Mouse (Mus musculus) neural tube, embryonic 12.5 days (tissue): ENCODE measurements around the gene Kl. TPM values are rescaled to one million over a fixed set of nuclear protein-coding genes. Genes with fewer than 3 reads are reported as not detected.

ENCODE experiments used
- ATAC-seq: fragments of 200-750 bp; cut with Nextera tagmentation; 2 replicates; pipeline ENCODE4 v1.8.0; 2017; ENCODE audit warnings: low read depth, mild to moderate bottlenecking, moderate TSS enrichment, moderate library complexity; ENCODE audit not compliant: low FRiP score
- H3K27ac ChIP-seq: fragments of 300-500 bp; sonication (generic); 2 replicates; pipeline ENCODE4 v1.5.1; 2016
- H3K27me3 ChIP-seq: fragments of 300-500 bp; sonication (generic); replicated peaks from 2 replicates; pipeline ENCODE4 v1.6.1; 2016; ENCODE audit warnings: mild to moderate bottlenecking
- H3K36me3 ChIP-seq: fragments of 300-500 bp; sonication (generic); 2 replicates; pipeline ENCODE4 v1.6.1; 2016; ENCODE audit warnings: mild to moderate bottlenecking
- H3K4me1 ChIP-seq: fragments of 300-500 bp; sonication (generic); 2 replicates; pipeline ENCODE4 v1.6.1; 2016
- H3K4me2 ChIP-seq: fragments of 300-500 bp; sonication (generic); replicated peaks from 2 replicates; pipeline ENCODE4 v1.6.1; 2016; ENCODE audit warnings: mild to moderate bottlenecking
- H3K4me3 ChIP-seq: fragments of 300-500 bp; sonication (generic); 2 replicates; pipeline ENCODE4 v1.5.1; 2016
- H3K9ac ChIP-seq: fragments of 300-500 bp; sonication (generic); 2 replicates; pipeline ENCODE4 v1.6.1; 2016; ENCODE audit warnings: mild to moderate bottlenecking
- H3K9me3 ChIP-seq: fragments of 300-500 bp; sonication (generic); 2 replicates; pipeline ENCODE4 v1.6.1; 2016; ENCODE audit warnings: mild to moderate bottlenecking
- WGBS: fragments of 180-500 bp; shearing (Covaris S2); methylation state at CpG from one replicate; pipeline ENCODE4 v1.1.7; 2016; 5-methylcytosine and 5-hydroxymethylcytosine counted together
- polyA plus RNA-seq: library from polyadenylated mRNA; unstranded; fragments of >200 nt; fragmentation: Nextera tagmentation; extraction: Ambion mirVana; gene quantifications from 2 replicates; pipeline ENCODE4 v1.2.1, GENCODE M21; 2016

The Kl gene
- polyA plus RNA-seq, 1 experiment from 2014 or later: 0.19 TPM

DNA sequence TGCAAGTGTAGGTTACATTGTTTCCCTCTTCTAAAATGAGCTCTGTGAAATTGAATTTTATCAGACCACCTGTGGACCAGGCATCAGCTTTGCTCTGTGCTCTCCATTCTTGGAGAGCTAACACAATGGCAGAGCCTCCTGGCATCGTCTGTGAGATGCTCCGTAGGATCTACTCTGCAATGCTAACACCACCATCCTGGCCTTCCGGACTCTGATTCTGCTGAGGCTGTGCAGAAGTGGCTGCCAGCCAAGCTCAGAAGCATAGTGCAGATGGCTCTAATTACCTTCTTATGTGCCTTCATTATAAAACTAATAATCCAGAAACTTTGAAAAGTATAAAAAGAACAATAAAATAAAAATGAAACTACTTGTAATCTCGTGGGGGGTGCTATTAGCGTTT is 16.2 kb upstream of the Kl start:
- H3K9ac ChIP-seq: no peak overlapping the region
- no peak overlapping the region for H3K27ac ChIP-seq
- H3K4me2 ChIP-seq: no peak overlapping the region
- no peak for ATAC-seq
- H3K4me3 ChIP-seq: no peak overlapping the region
- no peaks in the 10 kb centered on the region for H3K9me3 ChIP-seq
- H3K4me1 ChIP-seq: no peaks in the 10 kb centered on the region
- no peaks in the 10 kb centered on the region for H3K36me3 ChIP-seq
- H3K27me3 ChIP-seq: no peaks in the 10 kb centered on the region
- 59% methylated on average over 5 of the region's 5 CpGs for WGBS

DNA sequence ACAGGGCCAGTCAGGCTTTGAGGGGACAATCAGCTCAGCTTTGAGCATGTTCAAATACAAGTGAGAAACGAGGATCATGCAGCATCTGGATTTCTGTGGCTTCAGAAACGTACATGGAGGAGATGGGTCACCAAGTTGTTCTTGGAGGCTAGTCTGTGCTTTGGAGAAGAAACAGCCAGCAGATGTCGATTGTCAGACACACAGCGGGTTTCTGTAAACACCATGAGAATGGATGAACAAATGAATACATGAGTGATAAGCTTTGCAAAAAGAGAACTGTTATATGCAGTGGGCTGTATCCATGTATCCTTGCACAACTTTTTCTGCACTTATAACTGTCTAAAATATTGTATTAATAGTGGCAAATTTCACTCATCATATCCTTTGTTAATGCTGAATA is 15.6 kb upstream of the Kl start:
- Histone ChIP-seq H3K4me1 (no peaks in the 10 kb centered on the region), H3K4me3 (no peak overlapping the region), H3K9ac (no peak overlapping the region), H3K4me2 (no peak overlapping the region), H3K9me3 (no peaks in the 10 kb centered on the region), H3K36me3 (no peaks in the 10 kb centered on the region), H3K27me3 (no peaks in the 10 kb centered on the region), H3K27ac (no peak overlapping the region)
- WGBS: 89% methylated on average over 4 of the region's 4 CpGs
- ATAC-seq: no peak

DNA sequence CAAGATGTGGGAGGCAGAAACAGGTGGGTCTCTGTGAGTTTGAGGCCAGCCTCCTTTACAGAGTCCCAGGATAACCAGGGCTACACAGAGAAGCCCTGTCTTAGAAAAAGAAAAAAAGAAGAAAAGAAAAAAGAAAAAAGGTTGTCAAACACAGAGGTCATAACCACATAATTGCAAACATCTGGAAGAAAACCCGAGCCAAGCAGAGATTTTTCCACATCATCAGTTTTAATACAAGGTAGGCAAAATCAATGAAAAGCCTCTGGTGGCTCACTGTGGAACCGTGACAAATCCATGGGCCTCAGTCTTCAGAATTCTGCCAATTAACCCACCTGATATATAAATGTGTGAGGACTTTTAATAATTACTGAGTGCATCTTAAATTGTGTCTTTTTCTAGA is 14.9 kb upstream of the Kl start:
- Histone ChIP-seq H3K27me3 (no peaks in the 10 kb centered on the region), H3K4me3 (no peak overlapping the region), H3K4me2 (no peak overlapping the region), H3K9me3 (no peaks in the 10 kb centered on the region), H3K4me1 (no peaks in the 10 kb centered on the region), H3K36me3 (no peaks in the 10 kb centered on the region), H3K27ac (no peak overlapping the region), H3K9ac (no peak overlapping the region)
- 61% methylated on average over 2 of the region's 2 CpGs for WGBS
- ATAC-seq: no peak

DNA sequence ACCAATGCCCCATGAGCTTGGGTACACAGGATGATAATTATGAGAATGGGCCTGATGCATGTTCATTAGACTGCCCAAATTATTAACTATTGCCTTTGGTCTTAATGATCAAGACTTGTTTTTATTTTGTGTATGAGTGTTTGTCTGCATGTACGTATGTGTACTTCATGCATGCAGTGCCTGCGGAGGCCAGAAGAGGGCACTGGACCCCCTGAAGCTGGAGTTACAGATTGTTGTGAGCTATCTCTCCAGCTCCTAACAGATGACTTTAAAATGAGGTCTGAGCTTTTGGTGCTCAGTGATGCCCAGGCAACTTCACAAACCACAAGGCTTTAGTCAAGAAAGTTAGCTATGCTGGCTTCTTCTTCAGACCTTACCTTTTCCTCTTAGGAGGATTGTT is 6.8 kb upstream of the Kl start:
- WGBS: 97% methylated on average over 2 of the region's 2 CpGs
- H3K36me3 ChIP-seq: no peaks in the 10 kb centered on the region
- no peaks in the 10 kb centered on the region for H3K4me1 ChIP-seq
- H3K4me3 ChIP-seq: no peak overlapping the region
- no peak for ATAC-seq
- no peak overlapping the region for H3K9ac ChIP-seq
- H3K4me2 ChIP-seq: no peak overlapping the region
- no peak overlapping the region for H3K27ac ChIP-seq
- H3K27me3 ChIP-seq: no peaks in the 10 kb centered on the region
- 0 out of 2 replicates have a peak, but pooled peaks cover 5% of the 10 kb centered on the region for H3K9me3 ChIP-seq

DNA sequence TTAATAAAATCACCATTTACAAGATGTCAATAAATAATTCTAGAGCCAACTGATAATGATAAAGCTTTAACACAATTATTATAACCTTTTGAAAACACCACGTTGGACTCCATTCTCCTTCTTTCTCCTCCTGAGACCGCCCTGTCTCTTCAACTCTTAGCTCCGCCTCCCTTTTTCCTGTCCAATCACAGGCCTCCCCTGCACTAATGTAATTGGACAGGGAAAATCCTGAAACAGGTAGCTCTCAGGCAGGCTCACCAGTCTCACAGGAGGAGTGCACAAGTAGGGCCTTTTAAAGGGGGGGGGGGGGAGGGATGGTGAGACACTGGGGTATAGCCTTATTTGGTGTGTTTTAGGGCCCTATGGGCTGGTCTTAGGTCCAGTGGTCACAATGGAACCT is 3.3 kb upstream of the Kl start:
- peaks cover 9% of the 10 kb centered on the region for H3K4me1 ChIP-seq
- H3K4me2 ChIP-seq: no peak overlapping the region
- no peak for ATAC-seq
- no peak overlapping the region for H3K9ac ChIP-seq
- H3K4me3 ChIP-seq: no peak overlapping the region
- H3K27ac ChIP-seq: no peak overlapping the region
- H3K27me3 ChIP-seq: peaks cover 29% of the 10 kb centered on the region
- 0 out of 2 replicates have a peak, but pooled peaks cover 5% of the 10 kb centered on the region for H3K9me3 ChIP-seq
- WGBS: 75% methylated on average over 3 of the region's 3 CpGs
- H3K36me3 ChIP-seq: no peaks in the 10 kb centered on the region

DNA sequence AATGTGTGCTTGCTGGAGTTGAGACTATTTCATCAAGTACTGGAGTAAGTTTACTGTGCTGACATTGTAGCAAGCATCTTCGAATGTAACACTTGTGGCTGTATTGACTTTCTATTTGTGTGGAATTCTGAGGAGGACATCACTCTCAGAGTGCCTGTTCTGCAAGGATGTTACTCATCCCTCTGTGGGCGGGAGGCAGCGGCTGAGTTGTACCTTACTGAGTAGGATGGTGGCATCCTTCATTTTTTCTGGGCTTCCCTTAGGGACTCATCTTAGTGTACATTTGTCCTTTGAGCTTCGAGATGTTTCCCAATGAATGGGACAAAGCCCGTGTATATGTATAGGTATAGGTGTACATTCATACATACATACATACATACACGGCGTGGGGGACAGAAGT is 1.1 kb upstream of the Kl start:
- 91% methylated on average over 7 of the region's 7 CpGs for WGBS
- Histone ChIP-seq H3K4me1 (peaks cover 9% of the 10 kb centered on the region), H3K36me3 (no peaks in the 10 kb centered on the region), H3K9ac (no peak overlapping the region), H3K4me3 (no peak overlapping the region), H3K27ac (no peak overlapping the region), H3K27me3 (peaks cover 31% of the 10 kb centered on the region), H3K4me2 (no peak overlapping the region), H3K9me3 (no peaks in the 10 kb centered on the region)
- no peak for ATAC-seq

DNA sequence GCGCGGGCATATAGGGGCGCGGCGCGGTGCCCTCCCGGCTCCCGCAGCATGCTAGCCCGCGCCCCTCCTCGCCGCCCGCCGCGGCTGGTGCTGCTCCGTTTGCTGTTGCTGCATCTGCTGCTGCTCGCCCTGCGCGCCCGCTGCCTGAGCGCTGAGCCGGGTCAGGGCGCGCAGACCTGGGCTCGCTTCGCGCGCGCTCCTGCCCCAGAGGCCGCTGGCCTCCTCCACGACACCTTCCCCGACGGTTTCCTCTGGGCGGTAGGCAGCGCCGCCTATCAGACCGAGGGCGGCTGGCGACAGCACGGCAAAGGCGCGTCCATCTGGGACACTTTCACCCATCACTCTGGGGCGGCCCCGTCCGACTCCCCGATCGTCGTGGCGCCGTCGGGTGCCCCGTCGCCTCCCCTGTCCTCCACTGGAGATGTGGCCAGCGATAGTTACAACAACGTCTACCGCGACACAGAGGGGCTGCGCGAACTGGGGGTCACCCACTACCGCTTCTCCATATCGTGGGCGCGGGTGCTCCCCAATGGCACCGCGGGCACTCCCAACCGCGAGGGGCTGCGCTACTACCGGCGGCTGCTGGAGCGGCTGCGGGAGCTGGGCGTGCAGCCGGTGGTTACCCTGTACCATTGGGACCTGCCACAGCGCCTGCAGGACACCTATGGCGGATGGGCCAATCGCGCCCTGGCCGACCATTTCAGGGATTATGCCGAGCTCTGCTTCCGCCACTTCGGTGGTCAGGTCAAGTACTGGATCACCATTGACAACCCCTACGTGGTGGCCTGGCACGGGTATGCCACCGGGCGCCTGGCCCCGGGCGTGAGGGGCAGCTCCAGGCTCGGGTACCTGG is 488 bp downstream of the Kl start:
- Histone ChIP-seq H3K27ac (no peak overlapping the region), H3K4me2 (peak overlapping the region; percentile 90), H3K9ac (peak overlapping the region; percentile 59), H3K27me3 (peaks cover 31% of the 10 kb centered on the region), H3K9me3 (no peaks in the 10 kb centered on the region), H3K4me3 (peak overlapping the region; percentile 50), H3K4me1 (peaks cover 9% of the 10 kb centered on the region), H3K36me3 (no peaks in the 10 kb centered on the region)
- 1% methylated on average over 89 of the region's 89 CpGs for WGBS
- ATAC-seq: peak; percentile 77

DNA sequence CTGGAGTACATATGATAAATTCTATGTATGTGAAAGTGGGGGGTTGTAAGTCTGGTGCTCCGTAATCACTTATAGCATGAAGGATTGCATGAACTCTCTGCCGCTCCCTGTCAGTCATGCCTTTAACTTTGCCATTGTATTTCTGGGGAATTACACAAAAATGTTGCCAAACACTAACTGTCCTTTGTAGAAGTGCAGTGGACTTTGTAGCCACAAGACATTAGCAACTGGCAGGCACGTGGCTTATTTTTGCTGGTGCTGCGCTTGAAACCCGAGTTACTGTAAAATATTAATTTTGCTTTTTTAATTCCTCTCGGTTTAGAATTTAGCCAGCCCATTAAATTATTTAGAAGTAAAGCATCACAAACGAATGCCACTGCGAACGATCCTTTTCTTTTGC is 2.4 kb downstream of the Kl start:
- Histone ChIP-seq H3K4me2 (no peak overlapping the region), H3K27ac (no peak overlapping the region), H3K4me1 (peaks cover 9% of the 10 kb centered on the region), H3K9ac (no peak overlapping the region), H3K27me3 (peaks cover 31% of the 10 kb centered on the region), H3K4me3 (no peak overlapping the region), H3K36me3 (no peaks in the 10 kb centered on the region), H3K9me3 (no peaks in the 10 kb centered on the region)
- WGBS: 87% methylated on average over 9 of the region's 9 CpGs
- no peak for ATAC-seq

DNA sequence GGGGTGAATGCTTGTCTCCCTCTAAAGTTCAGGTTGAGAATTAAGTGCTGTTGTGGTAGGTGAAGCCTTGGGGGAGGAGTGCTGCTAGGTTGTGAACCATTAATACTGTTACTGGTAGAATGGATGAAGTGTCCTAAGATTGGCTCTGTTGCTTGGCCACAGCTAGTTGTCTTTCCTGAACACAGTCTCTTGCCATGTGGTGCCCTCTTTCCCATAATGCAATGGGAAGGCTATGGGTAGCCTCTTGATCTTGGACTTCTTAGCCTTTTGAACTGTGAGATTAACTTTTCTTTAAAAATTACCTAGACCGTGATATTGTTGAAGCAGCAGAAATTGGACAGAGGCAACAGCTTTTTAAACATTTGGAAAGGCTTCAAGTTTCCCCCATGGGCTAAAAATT is 7.5 kb downstream of the Kl start:
- 86% methylated on average over 1 of the region's 1 CpGs for WGBS
- no peaks in the 10 kb centered on the region for H3K27me3 ChIP-seq
- no peaks in the 10 kb centered on the region for H3K36me3 ChIP-seq
- no peak overlapping the region for H3K4me3 ChIP-seq
- no peak overlapping the region for H3K4me2 ChIP-seq
- no peaks in the 10 kb centered on the region for H3K9me3 ChIP-seq
- H3K9ac ChIP-seq: no peak overlapping the region
- no peak overlapping the region for H3K27ac ChIP-seq
- no peaks in the 10 kb centered on the region for H3K4me1 ChIP-seq
- ATAC-seq: no peak

DNA sequence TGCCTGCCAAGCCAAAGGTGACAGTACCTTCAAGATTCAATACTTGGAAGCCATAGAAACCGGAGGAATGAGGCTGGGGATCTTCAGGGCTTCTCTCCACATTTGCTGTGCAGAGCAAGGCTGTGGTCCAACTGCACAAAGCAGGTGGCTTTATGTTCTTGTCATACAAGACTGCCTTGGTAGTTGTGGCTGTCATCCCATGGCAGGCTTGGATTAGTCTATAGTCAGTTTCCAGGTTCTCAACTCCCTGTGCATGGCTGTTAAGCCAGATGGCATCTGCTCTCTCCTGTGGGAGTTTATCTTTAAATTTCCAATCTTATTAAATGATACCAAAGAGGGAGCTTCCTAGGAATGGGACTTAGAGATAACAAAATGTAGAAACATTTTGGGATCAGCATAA is 9.2 kb downstream of the Kl start:
- H3K9me3 ChIP-seq: no peaks in the 10 kb centered on the region
- no peaks in the 10 kb centered on the region for H3K36me3 ChIP-seq
- H3K4me1 ChIP-seq: no peaks in the 10 kb centered on the region
- no peak overlapping the region for H3K9ac ChIP-seq
- ATAC-seq: no peak
- no peak overlapping the region for H3K27ac ChIP-seq
- no peak overlapping the region for H3K4me2 ChIP-seq
- 65% methylated on average over 1 of the region's 1 CpGs for WGBS
- H3K27me3 ChIP-seq: no peaks in the 10 kb centered on the region
- H3K4me3 ChIP-seq: no peak overlapping the region

DNA sequence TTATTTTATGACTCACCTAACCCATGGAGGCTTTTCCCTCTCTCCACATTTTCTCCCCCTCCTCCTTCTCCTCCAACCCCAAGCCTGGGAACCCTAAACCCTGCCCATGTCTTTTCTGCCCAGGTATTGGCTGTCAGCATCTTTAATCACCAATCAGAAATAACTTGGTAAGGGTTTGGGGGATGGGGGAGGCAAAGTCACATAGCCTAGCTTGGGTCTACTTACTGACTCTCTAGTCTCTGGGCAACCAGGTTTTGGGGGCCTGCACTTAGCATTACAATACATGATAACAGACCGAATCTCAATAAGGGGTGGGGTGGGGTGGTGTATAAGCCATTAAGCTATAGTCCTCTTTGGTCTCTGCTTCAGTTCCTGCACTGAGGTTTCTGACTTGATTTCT is 10.3 kb downstream of the Kl start:
- 54% methylated on average over 1 of the region's 1 CpGs for WGBS

DNA sequence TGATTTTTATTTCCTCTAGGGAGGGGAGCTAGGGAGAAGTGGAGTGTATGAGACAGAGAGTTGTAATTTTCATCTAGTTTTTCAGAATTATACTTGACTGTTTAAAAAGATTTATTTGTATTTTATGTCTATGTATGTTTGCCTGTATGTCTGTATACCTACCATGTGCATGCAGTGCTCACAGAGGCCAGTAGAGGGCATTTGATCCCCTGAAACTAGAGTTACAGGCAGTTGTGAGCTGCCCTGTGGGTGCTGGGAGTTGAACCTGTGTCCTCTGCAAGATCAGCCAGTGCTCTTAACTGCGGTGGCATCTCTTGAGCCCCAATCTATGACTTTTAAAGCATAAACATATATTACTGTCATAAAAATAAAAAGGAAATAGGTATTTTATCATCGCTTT is 15.5 kb downstream of the Kl start:
- Histone ChIP-seq H3K27me3 (no peaks in the 10 kb centered on the region), H3K9me3 (no peaks in the 10 kb centered on the region), H3K4me1 (no peaks in the 10 kb centered on the region), H3K9ac (no peak overlapping the region), H3K36me3 (no peaks in the 10 kb centered on the region), H3K4me2 (no peak overlapping the region), H3K4me3 (no peak overlapping the region), H3K27ac (no peak overlapping the region)
- ATAC-seq: no peak
- WGBS: 99% methylated on average over 2 of the region's 2 CpGs

More for the DNA sequence above, 10.3 kb downstream of the Kl start:
- Histone ChIP-seq H3K9me3 (no peaks in the 10 kb centered on the region), H3K27ac (no peak overlapping the region), H3K27me3 (no peaks in the 10 kb centered on the region), H3K4me2 (no peak overlapping the region), H3K9ac (no peak overlapping the region), H3K36me3 (no peaks in the 10 kb centered on the region), H3K4me3 (no peak overlapping the region), H3K4me1 (no peaks in the 10 kb centered on the region)
- ATAC-seq: no peak

DNA sequence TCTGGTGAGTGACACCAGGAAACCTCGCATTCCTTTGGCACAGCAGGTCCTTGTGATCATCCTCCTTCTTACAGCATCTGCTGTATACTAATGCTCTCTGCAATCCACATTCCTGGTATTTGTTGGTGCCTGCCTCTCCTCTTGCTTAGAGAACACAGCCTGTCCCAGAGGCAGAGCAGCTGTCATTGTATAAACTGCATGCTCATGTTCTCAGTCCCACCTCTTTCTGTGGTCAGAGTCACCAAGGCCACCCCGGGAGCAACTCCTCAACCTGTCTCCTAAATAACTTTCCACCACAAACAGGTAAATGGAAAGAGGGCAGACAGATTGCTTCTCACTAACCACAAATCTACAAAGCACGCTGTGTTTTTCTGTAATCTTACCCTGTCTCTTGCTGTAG is 18.1 kb downstream of the Kl start:
- Histone ChIP-seq H3K27ac (no peak overlapping the region), H3K9ac (no peak overlapping the region), H3K4me3 (no peak overlapping the region), H3K36me3 (no peaks in the 10 kb centered on the region), H3K4me2 (no peak overlapping the region), H3K27me3 (no peaks in the 10 kb centered on the region), H3K9me3 (no peaks in the 10 kb centered on the region), H3K4me1 (no peaks in the 10 kb centered on the region)
- 64% methylated on average over 3 of the region's 3 CpGs for WGBS
- ATAC-seq: no peak
